Mouse (Mus musculus) ES-E14 (cell line): ENCODE results near the gene Pecr.

Experiments used
- HCFC1 ChIP-seq: IDR thresholded peaks from 2 replicates; pipeline ENCODE4 v1.6.1; 2012; ENCODE audit warnings: low read length, inconsistent platforms, borderline replicate concordance; ENCODE audit not compliant: insufficient read depth
- MAFK ChIP-seq: IDR thresholded peaks from 2 replicates; pipeline ENCODE4 v1.6.1; 2014; ENCODE audit warnings: mild to moderate bottlenecking, low read depth, low read length, inconsistent platforms; ENCODE audit not compliant: insufficient read depth
- ZNF384 ChIP-seq: IDR thresholded peaks from 2 replicates; pipeline ENCODE4 v1.6.1; 2012; ENCODE audit warnings: low read depth, low read length, inconsistent platforms

DNA sequence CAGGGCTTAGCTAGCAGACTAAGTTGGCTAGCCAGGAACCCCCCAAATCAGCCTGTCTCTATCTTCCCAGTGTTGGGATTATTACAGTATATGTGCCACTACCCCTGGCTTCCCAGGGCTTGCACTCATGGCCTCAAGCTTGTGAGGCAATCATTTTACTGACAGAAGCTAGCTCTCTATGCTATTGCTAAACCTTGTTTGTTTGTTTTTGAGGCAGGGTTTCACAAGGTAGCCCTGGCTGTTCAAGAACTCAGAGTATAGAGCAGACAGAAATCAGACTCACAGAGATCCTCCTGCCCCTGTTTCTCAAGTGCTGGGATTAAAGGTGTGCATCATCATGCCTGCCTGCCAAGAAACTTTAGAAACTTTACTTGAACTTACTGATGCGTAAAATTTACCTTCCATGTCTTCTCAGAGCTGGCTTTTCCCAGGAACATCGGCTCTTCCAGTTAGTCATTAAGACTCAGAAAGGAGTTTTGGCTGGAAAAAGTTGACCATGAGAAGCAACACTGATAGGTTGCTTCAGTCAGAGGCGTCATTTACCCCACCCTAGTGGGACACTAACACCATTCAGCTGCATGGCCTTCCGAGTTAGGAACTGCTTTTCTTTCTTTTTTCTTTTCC is 4.5 kb upstream of the Pecr start:
- TF ChIP-seq HCFC1 (no peak), MAFK (no peak), ZNF384 (no peak)
